Mouse (Mus musculus) embryo, embryonic 11 days (tissue): Measurements from ENCODE around the gene Bbip1.
A peak's percentile ranks its signal among the peaks of the same experiment; 100 is the strongest.
"Not testable (repeated sequence)": the region's sequence is repeated elsewhere in the genome, so short reads cannot be mapped to it uniquely, and the experiment has no call there.

Experiments used
- DNase-seq: peaks from one replicate; pipeline ENCODE4 v3.0.0-alpha.2; 2015

The Bbip1 gene

GRCm38 (mm10) chr19:53921996-53922395, 22.4 kb downstream of the Bbip1 start:
- not testable (repeated sequence) for DNase-seq

GRCm38 (mm10) chr19:53919541-53919940, 24.9 kb downstream of the Bbip1 start:
- DNase-seq, result no peak

- no peak for DNase-seq
Observed at GRCm38 (mm10) chr19:53914950-53915349, 29.5 kb downstream of the Bbip1 start.

GRCm38 (mm10) chr19:53906703-53907070, 37.7 kb downstream of the Bbip1 start:
- not testable (repeated sequence) for DNase-seq

GRCm38 (mm10) chr19:53906033-53906702, 38.3 kb downstream of the Bbip1 start:
- no peak for DNase-seq

GRCm38 (mm10) chr19:53904833-53905480, 39.5 kb downstream of the Bbip1 start:
- no peak for DNase-seq

GRCm38 (mm10) chr19:53903507-53904321, 40.7 kb downstream of the Bbip1 start:
- DNase-seq, result peak; percentile 65

- peak; percentile 98 for DNase-seq
Observed at GRCm38 (mm10) chr19:53902739-53903487, 41.5 kb downstream of the Bbip1 start.

- no peak for DNase-seq
Observed at GRCm38 (mm10) chr19:53901931-53902738, 42.3 kb downstream of the Bbip1 start.

GRCm38 (mm10) chr19:53899941-53900610, 44.4 kb downstream of the Bbip1 start:
- DNase-seq, result no peak

- DNase-seq, result no peak
Observed at GRCm38 (mm10) chr19:53898970-53899900, 45.2 kb downstream of the Bbip1 start.

- DNase-seq, result no peak
Observed at GRCm38 (mm10) chr19:53898498-53898897, 45.9 kb downstream of the Bbip1 start.

GRCm38 (mm10) chr19:53898046-53898445, 46.4 kb downstream of the Bbip1 start:
- no peak for DNase-seq

GRCm38 (mm10) chr19:53894538-53895121, 49.8 kb downstream of the Bbip1 start:
- DNase-seq, result no peak

GRCm38 (mm10) chr19:53893711-53894171, 50.7 kb downstream of the Bbip1 start:
- no peak for DNase-seq

GRCm38 (mm10) chr19:53892838-53893359, 51.5 kb downstream of the Bbip1 start:
- peak; percentile 10 for DNase-seq

GRCm38 (mm10) chr19:53892061-53892460, 52.4 kb downstream of the Bbip1 start, which contains the start of gene Pdcd4:
Pdcd4 (plus strand) TSS chr19:53892231.
- no peak for DNase-seq

- no peak for DNase-seq
Observed at GRCm38 (mm10) chr19:53891569-53891968, 52.9 kb downstream of the Bbip1 start.

GRCm38 (mm10) chr19:53890781-53891251, 53.6 kb downstream of the Bbip1 start:
- DNase-seq, result no peak
